Mouse (Mus musculus): ENCODE measurements around the gene Gfpt1.

DNA sequence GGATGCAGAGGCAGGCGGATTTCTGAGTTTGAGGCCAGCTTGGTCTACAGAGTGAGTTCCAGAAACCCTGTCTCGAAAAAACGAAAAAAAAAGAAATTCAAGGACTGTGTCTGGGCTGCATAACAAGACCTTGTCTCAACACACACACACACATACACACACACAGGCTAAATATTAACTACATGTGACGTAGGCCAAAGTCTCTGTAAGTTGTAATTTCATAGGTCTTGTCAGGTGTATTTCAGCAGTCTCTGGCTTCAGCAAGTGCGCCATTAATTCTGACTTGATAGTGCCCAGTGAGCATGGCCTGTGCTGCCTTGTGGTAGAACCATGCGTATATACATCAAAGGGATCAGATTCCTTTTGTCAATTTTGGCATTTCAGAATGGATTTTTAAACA, 40.7 kb upstream of the Gfpt1 start:
- no peak for TF ChIP-seq POLR2A (IDR thresholded peaks at IDR 0.05; ENCODE audit: borderline replicate concordance, insufficient read depth, low read length)
- TF ChIP-seq CTCF (IDR thresholded peaks at IDR 0.05; ENCODE audit: borderline replicate concordance, insufficient read depth, low read depth, low read length): no peak

Data from cerebellum, adult 2 months (tissue).